Comparison of ENCODE assay signal across 11 mouse cellular contexts in the genomic region with DNA sequence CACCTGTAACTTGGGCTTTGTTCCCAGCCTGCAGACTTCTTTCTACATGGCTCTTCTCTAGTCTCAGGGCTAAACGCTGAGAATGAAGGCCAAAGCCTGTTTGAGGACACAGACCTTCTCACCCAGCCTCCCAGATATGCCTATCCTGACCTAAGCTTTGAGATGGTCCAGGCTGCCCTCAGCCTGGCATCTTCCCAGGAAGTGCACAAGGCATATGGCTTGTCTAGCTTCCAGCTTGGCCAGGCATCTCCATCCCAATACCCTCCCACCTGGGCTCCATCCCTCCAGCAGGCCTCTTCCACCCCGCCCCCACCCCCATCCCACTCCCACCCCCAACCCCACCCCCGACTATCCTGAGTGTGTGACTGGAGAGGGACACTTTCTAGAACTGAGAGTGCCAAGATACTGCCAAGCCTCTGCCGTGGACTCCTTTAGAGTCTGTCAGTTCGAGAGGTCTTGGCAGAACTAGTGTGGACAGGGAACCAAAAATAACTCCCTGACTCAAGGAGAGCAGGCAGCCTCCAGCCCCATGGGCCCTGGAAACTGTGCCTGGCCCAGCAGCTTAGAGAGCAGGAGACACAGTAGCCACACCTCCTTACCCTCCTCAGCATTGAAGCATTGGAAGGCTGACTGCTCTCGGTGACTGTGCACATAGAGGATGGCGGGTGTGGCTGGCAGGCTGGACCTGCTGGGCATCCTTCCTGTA. TPM values are rescaled to one million over a fixed set of nuclear protein-coding genes. Genes with fewer than 3 reads are reported as not detected.
DNase-seq lines count a peak whose midpoint lies in the region; ATAC-seq and TF ChIP-seq lines count a peak whose summit lies in the region.
"Had no signal": no experiment of that assay in that cellular context is flagged by ENCODE, and none has a peak within 500 bp of the region (broad histone marks: within the 10 kb centered on the region; RNA-seq: fewer than 3 reads in every experiment).

No protein-coding gene starts in this region.

- H3K9ac ChIP-seq in lung, embryonic 15.5 days: no peak overlapping the region
- H3K9ac ChIP-seq: limb, embryonic 15.5 days had no signal

- no peak overlapping the region for H3K4me2 ChIP-seq in lung, embryonic 15.5 days
- H3K4me2 ChIP-seq: limb, embryonic 15.5 days; midbrain, embryonic 11.5 days had no signal

- H3K27ac ChIP-seq in lung, embryonic 15.5 days: no peak overlapping the region
- peak overlapping the region; percentile 62 for H3K27ac ChIP-seq in cerebellum, adult 2 months (ENCODE audit: insufficient read depth, low read length)
- no peak overlapping the region for H3K27ac ChIP-seq in midbrain, embryonic 10.5 days (replicated peaks)
- H3K27ac ChIP-seq: limb, embryonic 15.5 days had no signal

- ATAC-seq in lung, embryonic 15.5 days (ENCODE audit: borderline replicate concordance, extremely low read depth, low FRiP score, low TSS enrichment): peak; percentile 37; the same call in 1 of the 2 replicates
- no peak for ATAC-seq in activated CD4-positive, CD25-positive, alpha-beta regulatory T cell, adult 4 months

- 56% methylated on average over 7 of the region's 7 CpGs for WGBS in lung, embryonic 15.5 days
- 5% methylated on average over 7 of the region's 7 CpGs for WGBS in cerebellum, adult 2 months
- 76% methylated on average over 7 of the region's 7 CpGs for WGBS in midbrain, embryonic 10.5 days

- H3K9me3 ChIP-seq in lung, embryonic 15.5 days: no peaks in the 10 kb centered on the region
- no peaks in the 10 kb centered on the region for H3K9me3 ChIP-seq in midbrain, embryonic 10.5 days (replicated peaks)
- H3K9me3 ChIP-seq: limb, embryonic 15.5 days had no signal

- H3K36me3 ChIP-seq in lung, embryonic 15.5 days: no peaks in the 10 kb centered on the region
- peaks cover 72% of the 10 kb centered on the region for H3K36me3 ChIP-seq in midbrain, embryonic 10.5 days

- no peaks in the 10 kb centered on the region for H3K27me3 ChIP-seq in lung, embryonic 15.5 days
- H3K27me3 ChIP-seq in cerebellum, adult 2 months (ENCODE audit: control insufficient read depth, insufficient read depth, low read length): no peaks in the 10 kb centered on the region
- no peaks in the 10 kb centered on the region for H3K27me3 ChIP-seq in midbrain, embryonic 10.5 days (ENCODE audit: low read depth, poor library complexity, severe bottlenecking)
- H3K27me3 ChIP-seq: limb, embryonic 15.5 days had no signal

- H3K4me1 ChIP-seq in lung, embryonic 15.5 days: no peaks in the 10 kb centered on the region
- peaks cover 73% of the 10 kb centered on the region for H3K4me1 ChIP-seq in cerebellum, adult 2 months (ENCODE audit: control insufficient read depth, insufficient read depth, low read length)
- peaks cover 41% of the 10 kb centered on the region for H3K4me1 ChIP-seq in midbrain, embryonic 10.5 days

- intact Hi-C loops in gastrocnemius, postnatal 14 days (cut with DNase I; ENCODE audit: low total_unique reads): no loop called here
- intact Hi-C loops in heart, postnatal 25 days (cut with DNase I): no loop called here

- no peak overlapping the region for H3K4me3 ChIP-seq in lung, embryonic 15.5 days
- no peak overlapping the region for H3K4me3 ChIP-seq in cerebellum, adult 2 months (replicated peaks; ENCODE audit: insufficient read depth, low read depth, low read length)
- H3K4me3 ChIP-seq in midbrain, embryonic 10.5 days: no peak overlapping the region
- H3K4me3 ChIP-seq: erythroblast, embryonic 14.5 days; limb, embryonic 15.5 days had no signal

- DNase-seq in lung, adult 18-20 months: no peak
- DNase-seq in cerebellum, adult 2 months: peak; percentile 92 to 96
- peak; percentile 63 for DNase-seq in gastrocnemius, postnatal 14 days
- peak; percentile 34 for DNase-seq in heart, postnatal 25 days (ENCODE audit: low spot score)
- no peak for DNase-seq in neural tube, embryonic 10.5 days (ENCODE audit: extremely low spot score, low spot score)
- DNase-seq in midbrain, embryonic 10.5 days (ENCODE audit: low spot score): no peak

- no peak for TF ChIP-seq CTCF in cerebellum, adult 2 months (IDR thresholded peaks at IDR 0.05; ENCODE audit: borderline replicate concordance, insufficient read depth, low read depth, low read length)

- TF ChIP-seq POLR2A in cerebellum, adult 2 months (IDR thresholded peaks at IDR 0.05; ENCODE audit: borderline replicate concordance, insufficient read depth, low read length): 0 out of 2 replicates have a peak, but pooled peaks have one; percentile 14

RNA-seq across cellular contexts. Expression of a gene that starts 26.0 kb away (rescaled TPM):
- 12.9 and 13.5 TPM in 2 replicates for polyA plus RNA-seq in lung, embryonic 15.5 days (2015; fragmentation: Nextera tagmentation; extraction: Ambion mirVana)
- polyA plus RNA-seq in cerebellum, adult 2 months (2012; rRNA removed): 567 and 588 TPM in 2 replicates
- total RNA-seq in gastrocnemius, postnatal 14 days (2021): 10 to 100 TPM in 1 of 2 experiments, 1 to 10 TPM in 1; 9.5 to 13.9 TPM
- 10 to 100 TPM in 1 of 2 experiments, 1 to 10 TPM in 1; 9.3 to 10.3 TPM for total RNA-seq in heart, postnatal 25 days (2021)
- polyA plus RNA-seq in activated CD4-positive, CD25-positive, alpha-beta regulatory T cell, adult 4 months (2017; shearing (Covaris generic)): under 1 TPM in 1 of 2 experiments, not detected in 1; 0.17 TPM
- 27.8 and 42.4 TPM in 2 replicates for polyA plus RNA-seq in midbrain, embryonic 10.5 days (2016; fragmentation: Nextera tagmentation; extraction: Ambion mirVana)

Comparison
In these comparisons a context has a peak if more than half of its experiments do, and no peak if none do; other contexts are left out.
1. DNase-seq: peak in cerebellum, adult 2 months (2 of 2), gastrocnemius, postnatal 14 days (single experiment) and heart, postnatal 25 days (single experiment); none in lung, adult 18-20 months (0 of 2), neural tube, embryonic 10.5 days (single experiment) and midbrain, embryonic 10.5 days (single experiment).
2. RNA of a gene that starts 26.0 kb away (polyA plus RNA-seq): 567 to 588 TPM in cerebellum, adult 2 months; 27.8 to 42.4 TPM in midbrain, embryonic 10.5 days, 12.9 to 13.5 TPM in lung, embryonic 15.5 days and 0.17 TPM in activated CD4-positive, CD25-positive, alpha-beta regulatory T cell, adult 4 months; every median in the first group is over 10 times any median in the second.